Mouse (Mus musculus): ENCODE data around the gene Catip.

Gene Catip

GRCm38 (mm10) chr1:74342308-74342707 is 19.6 kb upstream of the Catip start:
- no peak for DNase-seq (ENCODE audit: low spot score in 2 of 2)

DNA sequence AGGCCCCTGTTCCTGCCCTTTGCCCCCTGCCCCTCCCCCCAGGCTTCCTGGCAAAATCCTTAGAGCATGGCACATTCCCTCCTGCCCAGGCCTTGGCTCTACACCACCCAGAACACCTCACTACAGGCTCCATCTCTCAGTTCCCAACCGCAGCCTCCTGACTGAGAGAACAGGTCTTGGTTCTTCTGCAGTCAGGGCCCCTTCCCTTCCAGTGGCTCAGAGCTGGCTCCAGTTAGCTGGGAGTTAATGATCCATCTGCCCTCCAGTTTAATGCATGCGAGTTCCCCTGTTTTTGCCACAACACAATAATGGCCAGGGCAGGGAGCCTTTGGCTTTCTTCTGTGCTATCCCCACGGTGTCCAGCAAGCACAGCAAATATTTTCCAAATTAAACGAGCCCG is 18.7 kb upstream of the Catip start:
- no peak for DNase-seq (ENCODE audit: low spot score in 2 of 2)

GRCm38 (mm10) chr1:74344163-74344916 is 17.6 kb upstream of the Catip start:
- no peak for DNase-seq (ENCODE audit: low spot score in 2 of 2)

DNA sequence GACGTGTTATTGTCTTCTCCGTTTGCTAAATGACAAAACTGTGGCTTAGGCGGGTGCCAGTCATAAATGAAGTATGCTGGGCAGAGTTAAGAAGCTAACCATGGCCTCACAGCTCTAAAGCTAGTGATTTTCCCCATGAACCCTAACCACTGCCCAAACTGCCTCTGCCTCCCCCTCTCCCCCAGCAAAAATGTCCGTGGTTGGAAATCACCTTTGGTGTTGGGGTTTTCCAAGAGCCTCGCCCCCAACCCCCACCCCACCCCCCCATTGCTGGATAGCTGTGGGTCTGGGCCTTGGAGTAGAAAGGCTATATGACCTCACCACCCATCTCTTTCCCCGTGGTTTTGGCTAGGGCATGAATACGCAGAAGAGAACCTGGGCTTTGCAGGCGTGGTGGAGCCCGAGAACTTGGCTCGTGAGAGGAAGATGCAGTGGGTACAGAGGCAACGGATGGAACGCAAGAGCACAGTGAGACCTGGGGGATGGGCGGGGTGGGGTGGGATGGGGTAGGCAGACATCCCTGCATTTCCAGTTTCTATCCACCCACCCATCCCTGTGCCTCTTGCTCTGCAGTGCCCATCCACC is 10.6 kb upstream of the Catip start:
- no peak for DNase-seq (ENCODE audit: low spot score in 2 of 2)

DNA sequence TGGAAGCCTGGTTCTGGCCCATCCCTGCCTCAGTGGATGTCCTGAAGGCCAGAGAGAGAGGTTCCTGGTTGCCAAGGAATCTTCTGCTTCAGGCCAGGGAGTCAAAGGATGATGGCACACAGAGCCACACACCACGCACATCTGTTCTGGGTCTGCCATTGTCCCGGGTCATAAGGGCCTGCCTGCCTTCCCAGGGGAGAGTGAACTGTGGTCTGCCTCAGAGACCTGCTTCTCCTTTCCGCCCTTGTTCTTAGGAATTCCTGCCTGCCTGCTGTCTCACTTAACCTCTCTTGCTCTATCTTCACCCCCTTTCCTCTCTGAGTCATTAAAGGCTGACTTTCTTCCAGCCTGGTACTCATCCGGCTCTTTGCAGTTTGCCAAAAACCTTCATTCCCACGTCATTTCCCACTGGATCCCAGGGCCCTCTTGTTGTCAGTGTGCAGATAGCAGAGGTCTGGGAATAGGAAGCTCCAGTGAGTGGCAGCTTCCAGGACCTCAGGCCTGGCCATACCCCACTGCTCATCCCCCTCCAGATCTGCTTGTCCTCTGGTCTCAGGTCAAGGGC is 9.3 kb upstream of the Catip start:
- DNase-seq (ENCODE audit: low spot score in 2 of 2) = no peak

DNA sequence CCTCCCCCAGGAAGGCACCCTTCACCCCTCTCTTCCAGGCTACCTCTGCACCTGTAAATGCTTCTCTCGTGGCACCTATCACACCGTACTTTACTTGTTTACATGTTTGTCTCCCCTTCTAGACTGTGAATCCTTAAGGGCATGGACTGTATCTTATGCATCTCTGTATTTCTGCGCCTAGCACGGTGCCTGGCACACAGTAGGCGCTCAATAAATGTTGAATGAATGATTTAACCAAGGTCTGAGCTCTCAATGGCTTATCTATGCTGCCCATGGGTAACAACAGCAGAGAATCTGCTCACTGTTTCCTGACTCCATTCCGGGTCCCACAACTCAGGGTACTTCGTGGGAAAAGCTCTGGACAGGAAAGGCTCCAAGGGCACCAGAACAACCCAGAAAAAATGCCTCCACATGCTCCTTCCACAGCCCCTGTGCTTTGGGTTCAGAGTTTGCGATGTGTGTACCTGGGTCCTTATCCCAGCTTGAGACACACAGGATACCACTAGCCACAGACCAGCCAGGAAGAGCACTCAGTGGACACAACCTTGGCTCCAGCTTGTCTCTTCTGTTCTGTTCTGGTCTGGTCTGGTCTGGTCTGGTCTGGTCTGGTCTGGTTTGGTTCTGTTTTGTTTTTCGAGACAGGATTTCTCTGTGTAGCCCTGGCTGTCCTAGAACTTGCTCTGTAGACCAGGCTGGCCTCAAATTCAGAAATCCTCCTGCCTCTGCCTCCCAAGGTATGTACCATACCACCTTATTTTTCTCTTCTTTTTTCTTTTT is 8.3 kb upstream of the Catip start:
- DNase-seq (ENCODE audit: low spot score in 2 of 2) = no peak

- DNase-seq (ENCODE audit: low spot score in 2 of 2) = no peak
Measured at GRCm38 (mm10) chr1:74357531-74357930, 4.4 kb upstream of the Catip start.

GRCm38 (mm10) chr1:74359952-74360517 is 1.9 kb upstream of the Catip start:
- DNase-seq (ENCODE audit: low spot score in 2 of 2) = no peak

DNA sequence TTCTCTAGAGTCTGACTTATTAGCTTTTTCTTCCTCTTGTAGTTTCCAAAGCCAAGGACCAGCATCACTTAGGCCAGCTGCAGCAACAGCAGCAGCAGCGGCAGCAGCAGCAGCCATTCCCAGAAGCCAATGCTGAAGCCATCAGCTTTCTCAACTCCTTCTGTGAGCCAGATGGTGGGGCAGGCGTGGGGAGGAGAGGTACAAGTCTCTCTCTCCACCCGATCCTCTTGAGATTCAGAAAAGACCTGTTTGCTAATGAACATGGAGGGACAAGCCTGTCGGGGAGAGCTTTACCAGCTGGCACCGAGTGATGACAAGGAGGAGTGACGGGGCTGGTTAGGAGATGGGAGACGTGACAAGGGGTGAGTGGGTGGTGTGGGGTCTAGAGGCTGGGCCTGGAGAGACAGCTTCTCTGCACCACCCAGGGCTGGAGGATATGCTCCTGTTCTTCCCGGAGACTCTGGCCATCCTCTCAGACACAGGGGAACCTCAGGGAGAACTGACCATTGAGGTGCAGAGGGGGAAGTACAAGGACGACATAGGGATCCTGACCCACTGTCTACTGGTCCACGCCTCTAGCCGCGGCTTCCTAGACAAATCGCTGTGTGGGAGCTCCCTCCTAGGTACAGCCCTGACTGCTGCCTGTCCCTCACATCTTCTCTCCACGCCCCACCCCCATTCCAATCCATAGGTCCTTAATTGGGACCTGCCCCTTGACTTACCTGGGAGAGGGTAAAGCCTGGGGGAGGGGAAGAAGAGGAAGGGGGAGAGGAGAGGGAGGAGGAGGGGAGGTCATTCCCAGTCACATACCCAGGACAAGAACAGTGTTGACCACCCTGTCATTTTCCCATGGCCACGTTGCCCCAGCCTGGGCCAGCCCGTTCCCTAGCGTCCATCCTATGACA is 669 bp downstream of the Catip start:
- no peak for DNase-seq (ENCODE audit: low spot score in 2 of 2)

GRCm38 (mm10) chr1:74363437-74363836 is 1.5 kb downstream of the Catip start:
- DNase-seq (ENCODE audit: low spot score in 2 of 2) = no peak

DNA sequence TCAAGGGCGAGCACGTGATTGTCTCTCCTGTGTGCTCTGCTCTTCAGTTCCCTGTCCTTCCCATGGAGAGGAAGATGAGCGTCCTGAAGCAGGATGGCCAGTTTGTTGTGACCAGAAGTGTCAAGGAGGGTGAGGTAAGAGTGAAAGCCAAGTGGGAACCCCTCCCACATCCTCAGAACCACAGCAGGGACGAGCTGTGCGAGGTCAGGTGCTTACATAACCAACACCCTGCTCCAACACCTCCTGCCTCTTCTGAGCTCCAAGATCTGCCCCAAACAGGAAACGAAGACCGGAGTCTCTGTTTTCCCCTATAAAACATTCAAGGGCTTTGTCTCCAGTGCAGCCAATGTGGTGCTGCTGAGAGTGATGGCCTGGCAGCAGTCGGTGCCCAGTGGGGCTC is 2.4 kb downstream of the Catip start:
- DNase-seq (ENCODE audit: low spot score in 2 of 2) = no peak

DNA sequence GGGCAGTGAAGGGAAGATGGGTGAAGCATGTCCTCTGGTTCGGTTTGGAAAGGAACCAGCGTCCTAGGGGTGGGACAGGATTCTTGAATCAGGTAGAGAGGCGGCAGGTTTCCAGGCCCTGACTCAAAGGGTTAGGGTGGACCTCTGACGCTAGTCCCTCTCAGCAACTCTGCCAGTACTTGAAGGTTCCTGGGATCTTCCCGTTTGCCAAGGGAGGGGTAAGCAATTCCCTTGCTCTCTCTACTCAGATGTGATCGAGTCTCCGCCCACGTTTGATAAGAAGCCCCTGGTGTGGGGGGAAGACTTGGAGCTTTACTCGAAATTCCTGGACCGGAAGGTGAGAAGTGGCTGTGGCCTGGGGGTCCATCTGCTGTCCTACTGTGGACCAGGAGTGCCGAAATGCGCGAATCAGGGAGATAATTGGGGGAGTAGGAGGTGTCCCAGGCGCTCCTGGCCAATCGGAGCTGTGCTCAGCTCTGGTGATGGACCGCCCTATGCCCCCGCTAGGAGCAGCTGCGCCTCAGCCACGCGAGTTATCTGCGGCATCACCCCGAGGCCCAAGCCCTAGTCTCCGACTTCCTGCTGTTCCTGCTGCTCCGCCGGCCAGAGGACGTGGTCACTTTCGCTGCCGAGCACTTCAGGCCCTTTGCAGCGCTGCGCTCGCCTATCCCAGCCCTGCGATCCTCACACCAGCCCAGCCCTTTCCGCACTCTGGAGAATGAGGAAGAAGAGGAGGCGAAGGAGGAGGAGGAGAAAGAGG is 6.2 kb downstream of the Catip start:
- DNase-seq (ENCODE audit: low spot score in 2 of 2) = no peak

GRCm38 (mm10) chr1:74370040-74370439 is 8.1 kb downstream of the Catip start:
- no peak for DNase-seq (ENCODE audit: low spot score in 2 of 2)

DNA sequence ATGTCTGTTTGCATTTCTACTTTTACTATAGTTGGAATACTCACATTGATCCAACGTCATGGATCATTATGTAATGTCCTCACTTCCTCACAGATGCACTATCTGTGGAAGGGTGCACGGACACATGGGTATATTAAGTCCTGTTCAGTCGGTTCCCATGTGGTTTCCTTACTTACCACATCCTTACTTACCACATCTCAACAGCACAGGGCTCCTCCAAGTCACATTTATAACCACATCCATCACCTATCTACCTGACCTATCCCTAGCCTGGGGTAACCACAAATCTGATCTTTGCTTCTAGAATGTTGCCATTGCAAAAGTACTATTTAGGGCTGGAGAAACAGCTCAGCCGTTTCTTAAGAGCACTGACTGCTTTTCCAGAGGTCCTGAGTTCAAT is 11.5 kb downstream of the Catip start:
- no peak for DNase-seq (ENCODE audit: low spot score in 2 of 2)

DNA sequence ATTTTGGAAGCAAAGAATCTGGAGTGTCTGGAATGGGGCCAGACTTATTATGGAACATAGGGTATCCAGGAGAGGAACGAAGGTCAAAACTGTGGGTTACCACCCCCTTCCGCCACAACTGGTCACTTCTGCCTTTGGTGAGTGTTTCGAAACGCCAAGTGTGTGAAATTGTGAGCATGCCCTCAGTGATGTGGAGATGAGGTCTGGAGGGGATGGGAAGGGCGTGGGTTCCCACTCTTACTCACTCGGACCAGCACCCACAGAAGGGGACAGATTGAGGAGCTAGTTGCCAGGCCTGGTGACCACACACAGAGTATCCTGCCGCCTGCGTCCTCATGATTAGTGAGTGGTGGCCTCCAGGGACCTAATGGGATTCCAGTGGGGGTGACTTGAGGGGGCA is 13.1 kb downstream of the Catip start, which contains the start of gene Slc11a1:
TSS of gene Slc11a1 (plus strand) at position 216 of the 400 bp plus-strand sequence.
- no peak for DNase-seq (ENCODE audit: low spot score in 2 of 2)

GRCm38 (mm10) chr1:74375561-74375960 is 13.7 kb downstream of the Catip start:
- DNase-seq (ENCODE audit: low spot score in 2 of 2) = no peak

DNA sequence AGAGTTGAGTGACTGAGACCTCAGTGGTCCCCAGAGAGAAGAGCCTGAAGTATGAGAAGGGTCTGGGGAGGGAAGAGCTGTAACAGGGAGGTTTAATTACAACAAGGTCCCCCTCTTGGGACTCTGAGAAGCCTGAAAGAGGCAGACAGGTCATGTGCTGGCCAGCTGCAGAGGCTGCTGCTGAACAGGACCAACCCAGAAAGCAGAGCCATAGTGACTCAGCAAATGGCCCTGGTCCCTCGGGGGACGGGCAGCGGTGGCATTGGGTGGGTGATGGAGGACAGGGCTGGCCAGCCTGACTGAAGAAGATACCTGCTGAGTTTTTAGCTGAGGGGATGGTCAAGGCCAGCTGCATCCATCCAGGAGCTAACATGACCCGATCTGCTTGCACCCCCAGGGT is 14.5 kb downstream of the Catip start:
- no peak for DNase-seq (ENCODE audit: low spot score in 2 of 2)

DNA sequence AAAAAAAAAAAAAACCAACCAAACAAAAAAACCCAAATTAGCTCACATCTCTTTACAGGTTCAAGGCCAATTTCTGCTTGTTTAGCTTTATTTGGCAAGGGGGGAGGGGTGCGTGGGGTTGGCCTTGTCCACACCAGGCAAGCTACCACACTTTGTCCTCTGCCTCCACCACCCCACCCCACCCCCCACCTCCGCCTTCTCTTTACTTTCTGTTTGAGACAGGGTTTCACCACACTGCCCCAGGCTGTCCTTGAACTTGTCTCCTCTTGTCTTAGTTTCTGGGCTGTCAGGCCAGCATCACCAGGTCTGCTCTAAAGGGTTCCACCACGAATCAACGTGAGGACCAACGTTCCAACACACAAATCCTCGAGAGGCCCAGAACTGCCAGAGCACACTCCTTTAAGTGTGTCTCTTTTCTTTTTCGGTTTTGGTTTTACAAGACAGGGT is 17.2 kb downstream of the Catip start:
- DNase-seq (ENCODE audit: low spot score in 2 of 2) = no peak

- no peak for DNase-seq (ENCODE audit: low spot score in 2 of 2)
Measured at GRCm38 (mm10) chr1:74380484-74380883, 18.6 kb downstream of the Catip start.

DNA sequence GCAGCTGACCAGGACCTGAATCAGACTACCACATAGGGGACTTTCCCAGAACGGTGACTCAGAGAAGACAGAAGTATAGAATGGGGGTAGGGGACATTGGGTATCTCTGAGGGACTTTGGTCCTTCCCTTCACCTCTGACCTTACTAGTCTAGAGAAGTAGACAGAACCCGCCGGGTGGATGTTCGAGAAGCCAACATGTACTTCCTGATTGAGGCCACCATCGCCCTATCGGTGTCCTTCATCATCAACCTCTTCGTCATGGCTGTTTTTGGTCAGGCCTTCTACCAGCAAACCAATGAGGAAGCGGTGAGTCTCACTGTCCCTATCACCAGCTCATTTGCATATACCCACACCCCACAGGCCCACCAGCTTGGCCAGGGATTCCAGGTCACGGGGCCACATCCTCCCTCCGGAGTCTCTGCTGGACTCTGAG is 19.7 kb downstream of the Catip start:
- no peak for DNase-seq (ENCODE audit: low spot score in 2 of 2)

Data from cerebellum, postnatal 4 days (tissue).